Mouse (Mus musculus): ENCODE measurements around the gene Slc19a1.

- TF ChIP-seq MAFK (IDR thresholded peaks at IDR 0.05; ENCODE audit: insufficient read depth, low read depth, low read length) (no peak), ZNF384 (IDR thresholded peaks at IDR 0.05; ENCODE audit: low read depth, low read length) (no peak), HCFC1 (IDR thresholded peaks at IDR 0.05; ENCODE audit: borderline replicate concordance, insufficient read depth, low read length) (no peak)
Measured at GRCm38 (mm10) chr10:77097890-77098200, 65.8 kb downstream of the Slc19a1 start.
